Mouse (Mus musculus) midbrain, postnatal 0 days (tissue): ENCODE data around the gene Ift140. TPM values are rescaled to one million over a fixed set of nuclear protein-coding genes. Genes with fewer than 3 reads are reported as not detected.

Source experiments
- ATAC-seq: fragments of 200-750 bp; cut with Nextera tagmentation; 2 replicates; pipeline ENCODE4 v1.8.0; 2017; ENCODE audit warnings: moderate number of reproducible peaks, mild to moderate bottlenecking, moderate TSS enrichment, moderate library complexity; ENCODE audit not compliant: low FRiP score
- DNase-seq: peaks from one replicate; pipeline ENCODE4 v3.0.0-alpha.2; 2015; ENCODE audit warnings: low spot score
- H3K27ac ChIP-seq: fragments of 300-500 bp; sonication (generic); 2 replicates; pipeline ENCODE4 v1.5.1; 2014; ENCODE audit warnings: low read depth, mild to moderate bottlenecking, low read length, mixed read lengths
- H3K27me3 ChIP-seq: fragments of 300-500 bp; sonication (generic); 2 replicates; pipeline ENCODE4 v1.6.1; 2014; ENCODE audit warnings: low read length, control low read depth, mixed read lengths; ENCODE audit not compliant: insufficient read depth
- H3K36me3 ChIP-seq: fragments of 300-500 bp; sonication (generic); 2 replicates; pipeline ENCODE4 v1.6.1; 2014; ENCODE audit warnings: low read length, control low read depth, mixed read lengths; ENCODE audit not compliant: insufficient read depth
- H3K4me1 ChIP-seq: fragments of 300-500 bp; sonication (generic); 2 replicates; pipeline ENCODE4 v1.6.1; 2014; ENCODE audit warnings: mild to moderate bottlenecking, control low read depth, antibody characterized with exemption, low read length, mixed read lengths; ENCODE audit not compliant: insufficient read depth
- H3K4me2 ChIP-seq: fragments of 300-500 bp; sonication (generic); 2 replicates; pipeline ENCODE4 v1.6.1; 2014; ENCODE audit warnings: low read depth, mild to moderate bottlenecking, low read length, mixed read lengths; ENCODE audit not compliant: poor library complexity, severe bottlenecking
- H3K4me3 ChIP-seq: fragments of 300-500 bp; sonication (generic); 2 replicates; pipeline ENCODE4 v1.5.1; 2014; ENCODE audit warnings: low read depth, mild to moderate bottlenecking, low read length, moderate library complexity
- H3K9ac ChIP-seq: fragments of 300-500 bp; sonication (generic); replicated peaks from 2 replicates; pipeline ENCODE4 v1.6.1; 2014; ENCODE audit warnings: mild to moderate bottlenecking, low read length, moderate library complexity, mixed read lengths; ENCODE audit not compliant: poor library complexity, severe bottlenecking
- H3K9me3 ChIP-seq: fragments of 300-500 bp; sonication (generic); 2 replicates; pipeline ENCODE4 v1.6.1; 2016; ENCODE audit warnings: low read length, control low read depth
- CTCF ChIP-seq: IDR thresholded peaks from 2 replicates; pipeline ENCODE4 v1.5.1; 2016; ENCODE audit warnings: antibody characterized with exemption, mild to moderate bottlenecking
- WGBS: fragments of 180-500 bp; shearing (Covaris S2); extraction: QIAGEN DNeasy Blood & Tissue Kit; methylation state at CpG from one replicate; pipeline ENCODE4 v1.1.7; 2014; 5-methylcytosine and 5-hydroxymethylcytosine counted together
- polyA plus RNA-seq: library from polyadenylated mRNA; unstranded; fragments of >200 nt; fragmentation: Nextera tagmentation; extraction: Ambion mirVana; gene quantifications from 2 replicates; pipeline ENCODE4 v1.2.1, GENCODE M21; 2015
- total RNA-seq: library from RNA; depleted of rRNA; stranded (reverse); fragments of >200 nt; gene quantifications from 2 replicates; pipeline ENCODE4 v1.2.3, GENCODE M21; 2014

Ift140 gene
- total and polyA plus RNA-seq, 2 experiments from 2014 or later, result 13.5 to 39.8 TPM

- 93% methylated on average over 4 of the region's 4 CpGs for WGBS
- Histone ChIP-seq H3K4me2 (no peak overlapping the region), H3K9ac (no peak overlapping the region), H3K9me3 (no peaks in the 10 kb centered on the region), H3K4me1 (no peaks in the 10 kb centered on the region), H3K36me3 (peaks cover 41% of the 10 kb centered on the region), H3K27ac (no peak overlapping the region), H3K4me3 (no peak overlapping the region), H3K27me3 (no peaks in the 10 kb centered on the region)
- ATAC-seq (no peak), DNase-seq (no peak)
- TF ChIP-seq CTCF, result no peak
These were observed 29.4 kb downstream of the Ift140 start for GRCm38 (mm10) chr17:25045281-25045680.

GRCm38 (mm10) chr17:25047143-25047542, 31.3 kb downstream of the Ift140 start:
- Histone ChIP-seq H3K27ac (no peak overlapping the region), H3K27me3 (no peaks in the 10 kb centered on the region), H3K4me1 (no peaks in the 10 kb centered on the region), H3K4me2 (no peak overlapping the region), H3K36me3 (peaks cover 42% of the 10 kb centered on the region), H3K9ac (no peak overlapping the region), H3K9me3 (no peaks in the 10 kb centered on the region), H3K4me3 (no peak overlapping the region)
- TF ChIP-seq CTCF, result no peak
- DNase-seq (no peak), ATAC-seq (no peak)
- WGBS, result 89% methylated on average over 5 of the region's 6 CpGs

GRCm38 (mm10) chr17:25053274-25053673, 37.4 kb downstream of the Ift140 start:
- H3K4me2 ChIP-seq, result no peak overlapping the region
- no peaks in the 10 kb centered on the region for H3K27me3 ChIP-seq
- WGBS, result 88% methylated on average over 9 of the region's 9 CpGs
- H3K4me1 ChIP-seq, result no peaks in the 10 kb centered on the region
- no peaks in the 10 kb centered on the region for H3K9me3 ChIP-seq
- H3K27ac ChIP-seq, result no peak overlapping the region
- DNase-seq (no peak), ATAC-seq (no peak)
- peaks cover 52% of the 10 kb centered on the region for H3K36me3 ChIP-seq
- no peak overlapping the region for H3K4me3 ChIP-seq
- TF ChIP-seq CTCF, result no peak
- no peak overlapping the region for H3K9ac ChIP-seq

GRCm38 (mm10) chr17:25057041-25057440, 41.2 kb downstream of the Ift140 start:
- ATAC-seq (no peak), DNase-seq (no peak)
- no peaks in the 10 kb centered on the region for H3K4me1 ChIP-seq
- H3K27me3 ChIP-seq, result no peaks in the 10 kb centered on the region
- no peak overlapping the region for H3K27ac ChIP-seq
- no peak overlapping the region for H3K4me3 ChIP-seq
- no peak overlapping the region for H3K4me2 ChIP-seq
- H3K36me3 ChIP-seq, result peaks cover 52% of the 10 kb centered on the region
- no peak overlapping the region for H3K9ac ChIP-seq
- no peaks in the 10 kb centered on the region for H3K9me3 ChIP-seq
- 92% methylated on average over 6 of the region's 6 CpGs for WGBS
- 0 out of 2 replicates have a peak, but pooled peaks have one; percentile 10 for TF ChIP-seq CTCF

DNA sequence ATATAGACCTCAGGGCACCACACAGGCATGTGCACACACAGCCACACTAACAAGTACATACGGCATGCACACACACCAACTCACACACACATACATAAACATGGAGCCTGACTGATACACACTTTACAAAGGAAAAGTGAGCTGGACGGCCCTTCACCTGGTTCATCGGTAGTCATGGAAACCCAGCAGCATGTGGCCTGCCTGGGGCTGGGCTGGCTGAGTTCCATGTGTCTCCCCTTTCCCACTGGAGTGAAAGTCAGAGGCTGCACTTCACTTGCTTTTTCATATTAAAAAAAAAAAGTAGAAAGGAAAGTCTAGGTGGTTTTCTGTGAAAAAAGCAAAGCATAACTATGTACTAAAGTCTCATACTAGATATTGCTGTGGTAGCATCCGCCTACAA, 47.4 kb downstream of the Ift140 start:
- no peaks in the 10 kb centered on the region for H3K9me3 ChIP-seq
- no peak overlapping the region for H3K4me3 ChIP-seq
- DNase-seq (no peak), ATAC-seq (no peak)
- no peaks in the 10 kb centered on the region for H3K27me3 ChIP-seq
- no peak overlapping the region for H3K4me2 ChIP-seq
- peaks cover 38% of the 10 kb centered on the region for H3K36me3 ChIP-seq
- H3K27ac ChIP-seq, result no peak overlapping the region
- no peak overlapping the region for H3K9ac ChIP-seq
- no peaks in the 10 kb centered on the region for H3K4me1 ChIP-seq
- WGBS, result 71% methylated on average over 4 of the region's 4 CpGs
- no peak for TF ChIP-seq CTCF

GRCm38 (mm10) chr17:25063872-25064271, 48.0 kb downstream of the Ift140 start:
- 87% methylated on average over 12 of the region's 12 CpGs for WGBS
- Histone ChIP-seq H3K4me3 (no peak overlapping the region), H3K4me2 (no peak overlapping the region), H3K9me3 (no peaks in the 10 kb centered on the region), H3K9ac (no peak overlapping the region), H3K36me3 (peaks cover 36% of the 10 kb centered on the region), H3K27ac (no peak overlapping the region), H3K27me3 (no peaks in the 10 kb centered on the region), H3K4me1 (no peaks in the 10 kb centered on the region)
- no peak for TF ChIP-seq CTCF
- DNase-seq (peak; percentile 7), ATAC-seq (no peak)
